Mouse (Mus musculus) thymus, adult 2 months (tissue): ENCODE measurements around the gene Sptan1. TPM values are rescaled to one million over a fixed set of nuclear protein-coding genes. Genes with fewer than 3 reads are reported as not detected.
A peak's percentile ranks its signal among the peaks of the same experiment; 100 is the strongest.

ENCODE experiments used
- DNase-seq: peaks from one replicate; pipeline ENCODE4 v3.0.0; 2021
- H3K27ac ChIP-seq: fragments of 200-500 bp; 2 replicates; pipeline ENCODE4 v1.5.1; 2012; ENCODE audit warnings: low read length, control low read depth; ENCODE audit not compliant: control insufficient read depth, insufficient read depth
- H3K27me3 ChIP-seq: fragments of 200-500 bp; 2 replicates; pipeline ENCODE4 v1.6.1; 2012; ENCODE audit warnings: mild to moderate bottlenecking, low read length, moderate library complexity, mixed read lengths; ENCODE audit not compliant: control insufficient read depth, insufficient read depth
- H3K36me3 ChIP-seq: fragments of 200-500 bp; 2 replicates; pipeline ENCODE4 v1.6.1; 2012; ENCODE audit warnings: mild to moderate bottlenecking, low read length, moderate library complexity; ENCODE audit not compliant: control insufficient read depth, insufficient read depth
- H3K4me1 ChIP-seq: fragments of 200-500 bp; replicated peaks from 2 replicates; pipeline ENCODE4 v1.6.1; 2012; ENCODE audit warnings: low read length; ENCODE audit not compliant: control insufficient read depth, insufficient read depth
- H3K4me3 ChIP-seq: fragments of 200-500 bp; 2 replicates; pipeline ENCODE4 v1.5.1; 2012; ENCODE audit warnings: mild to moderate bottlenecking, low read length, control low read depth, moderate library complexity; ENCODE audit not compliant: control insufficient read depth, insufficient read depth
- CTCF ChIP-seq: fragments of 200-500 bp; IDR thresholded peaks from 2 replicates; pipeline ENCODE4 v1.5.1; 2012; ENCODE audit warnings: mild to moderate bottlenecking, control low read depth, low read length, moderate library complexity, borderline replicate concordance; ENCODE audit not compliant: control insufficient read depth, poor library complexity, insufficient read depth; ENCODE audit errors: extremely low read depth
- POLR2A ChIP-seq: fragments of 200-500 bp; IDR thresholded peaks from 2 replicates; pipeline ENCODE4 v1.6.1; 2012; ENCODE audit warnings: mild to moderate bottlenecking, low read length, control low read depth, moderate library complexity; ENCODE audit not compliant: control insufficient read depth, poor library complexity, insufficient read depth; ENCODE audit errors: extremely low read depth
- WGBS: fragments of 180-500 bp; shearing (Covaris S2); methylation state at CpG from one replicate; pipeline ENCODE4 v1.1.7; 2018; 5-methylcytosine and 5-hydroxymethylcytosine counted together
- polyA plus RNA-seq: library from polyadenylated mRNA; depleted of rRNA; stranded (reverse); fragments of >200 nt; gene quantifications from 2 replicates; pipeline ENCODE4 v1.2.3, GENCODE M21; 2012

Sptan1 gene
- polyA plus RNA-seq, 1 experiment, result 168 TPM

- TF ChIP-seq POLR2A, result no peak
- no peak for TF ChIP-seq CTCF
- Histone ChIP-seq H3K4me1 (no peaks in the 10 kb centered on the region; the same call in 1 of the 2 replicates), H3K27me3 (no peaks in the 10 kb centered on the region), H3K36me3 (no peaks in the 10 kb centered on the region), H3K27ac (0 out of 2 replicates have a peak overlapping the region, but pooled peaks have one; percentile 6), H3K4me3 (peak overlapping the region; percentile 81)
- DNase-seq, result no peak
- WGBS, result 30% methylated on average over 10 of the region's 10 CpGs
Observed at GRCm38 (mm10) chr2:29964354-29965249, 758 bp upstream of the Sptan1 start.

- TF ChIP-seq CTCF (0 out of 2 replicates have a peak, but pooled peaks have one; percentile 7), POLR2A (no peak)
- Histone ChIP-seq H3K4me3 (peak overlapping the region; percentile 81), H3K27ac (no peak overlapping the region), H3K36me3 (no peaks in the 10 kb centered on the region), H3K27me3 (no peaks in the 10 kb centered on the region), H3K4me1 (no peaks in the 10 kb centered on the region; the same call in 1 of the 2 replicates)
- WGBS, result 1% methylated on average over 37 of the region's 41 CpGs
- DNase-seq, result peak; percentile 71
Observed at GRCm38 (mm10) chr2:29965906-29966305, 546 bp downstream of the Sptan1 start.

DNA sequence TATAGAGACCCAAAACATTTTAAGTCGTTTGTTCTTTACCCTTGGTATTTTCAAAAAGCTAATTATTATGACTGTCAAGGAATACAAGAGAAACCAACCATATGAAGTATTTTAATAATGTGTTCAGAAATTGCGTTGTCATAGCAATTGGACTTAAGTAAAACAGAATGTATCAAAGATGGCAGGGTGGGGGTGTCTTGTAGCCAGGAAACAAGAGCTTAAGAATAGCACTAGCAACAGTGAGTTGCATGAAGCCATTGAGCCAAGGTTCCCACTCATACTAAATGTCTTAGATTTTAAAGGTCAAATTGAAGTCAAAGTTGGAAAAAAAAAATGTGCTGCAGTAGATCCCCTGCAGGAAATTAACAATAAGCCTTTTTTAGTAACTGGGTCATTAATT lies 1.5 kb downstream of the Sptan1 start:
- WGBS, result 77% methylated on average over 2 of the region's 2 CpGs
- Histone ChIP-seq H3K27ac (no peak overlapping the region), H3K4me1 (no peaks in the 10 kb centered on the region; the same call in 1 of the 2 replicates), H3K27me3 (no peaks in the 10 kb centered on the region), H3K4me3 (no peak overlapping the region), H3K36me3 (no peaks in the 10 kb centered on the region)
- DNase-seq, result no peak
- TF ChIP-seq CTCF (no peak), POLR2A (no peak)

- 93% methylated on average over 5 of the region's 5 CpGs for WGBS
- Histone ChIP-seq H3K4me1 (no peaks in the 10 kb centered on the region; the same call in 1 of the 2 replicates), H3K4me3 (no peak overlapping the region), H3K27ac (no peak overlapping the region), H3K36me3 (no peaks in the 10 kb centered on the region), H3K27me3 (no peaks in the 10 kb centered on the region)
- TF ChIP-seq POLR2A (no peak), CTCF (no peak)
- no peak for DNase-seq
Observed at GRCm38 (mm10) chr2:29967768-29968167, 2.4 kb downstream of the Sptan1 start.

DNA sequence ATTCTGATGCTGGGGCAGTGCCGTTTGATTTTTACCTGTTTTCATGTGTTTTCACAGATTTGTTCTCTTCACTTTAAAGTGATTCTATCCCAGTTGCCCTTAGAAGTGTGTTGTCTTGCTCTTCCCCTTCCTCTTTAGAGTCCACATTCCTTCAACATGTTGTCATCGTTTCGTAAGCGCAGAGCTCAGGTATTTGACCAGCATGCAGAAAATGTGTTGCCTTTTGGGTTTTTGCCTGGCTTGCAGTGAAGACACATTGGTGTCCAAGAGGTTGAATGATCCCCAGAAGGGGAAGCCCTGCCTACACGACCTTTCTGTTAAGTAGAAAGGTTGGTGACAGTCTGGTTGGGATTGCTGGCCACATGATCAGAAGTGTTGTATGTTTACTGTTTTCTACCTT lies 3.3 kb downstream of the Sptan1 start:
- Histone ChIP-seq H3K4me1 (no peaks in the 10 kb centered on the region; the same call in 1 of the 2 replicates), H3K27ac (no peak overlapping the region), H3K4me3 (no peak overlapping the region), H3K27me3 (no peaks in the 10 kb centered on the region), H3K36me3 (no peaks in the 10 kb centered on the region)
- 92% methylated on average over 5 of the region's 5 CpGs for WGBS
- DNase-seq, result no peak
- TF ChIP-seq POLR2A (no peak), CTCF (no peak)

- H3K27me3 ChIP-seq, result no peaks in the 10 kb centered on the region
- WGBS, result 91% methylated on average over 9 of the region's 9 CpGs
- no peaks in the 10 kb centered on the region for H3K36me3 ChIP-seq
- no peak overlapping the region for H3K4me3 ChIP-seq
- DNase-seq, result no peak
- no peak overlapping the region for H3K27ac ChIP-seq
- no peak for TF ChIP-seq POLR2A
- no peak for TF ChIP-seq CTCF
- no peaks in the 10 kb centered on the region; the same call in 1 of the 2 replicates for H3K4me1 ChIP-seq
Observed at GRCm38 (mm10) chr2:29971838-29972635, 6.7 kb downstream of the Sptan1 start.

GRCm38 (mm10) chr2:29973525-29973924 lies 8.2 kb downstream of the Sptan1 start:
- WGBS, result 43% methylated on average over 2 of the region's 2 CpGs
- Histone ChIP-seq H3K4me3 (no peak overlapping the region), H3K4me1 (no peaks in the 10 kb centered on the region), H3K27me3 (no peaks in the 10 kb centered on the region), H3K36me3 (peaks cover 4% of the 10 kb centered on the region), H3K27ac (no peak overlapping the region)
- DNase-seq, result no peak
- TF ChIP-seq POLR2A, result no peak
- no peak for TF ChIP-seq CTCF
